Mouse (Mus musculus) liver, adult 2 months (tissue): Measurements from ENCODE around the gene Coro1c. TPM values are rescaled to one million over a fixed set of nuclear protein-coding genes. Genes with fewer than 3 reads are reported as not detected.

Source experiments
- DNase-seq: peaks from one replicate; pipeline ENCODE4 v3.0.0-alpha.2; 2011; ENCODE audit warnings: low read depth, low spot score; ENCODE audit errors: extremely low read depth
- H3K27ac ChIP-seq: fragments of 200-500 bp; replicated peaks from 2 replicates; pipeline ENCODE4 v1.5.1; 2012; ENCODE audit warnings: low read depth, mild to moderate bottlenecking, control low read depth, inconsistent platforms, low read length; ENCODE audit not compliant: insufficient read depth
- H3K27me3 ChIP-seq: fragments of 200-500 bp; 2 replicates; pipeline ENCODE4 v1.6.1; 2012; ENCODE audit warnings: mild to moderate bottlenecking, moderate library complexity, low read length, inconsistent platforms; ENCODE audit not compliant: control insufficient read depth, insufficient read depth
- H3K36me3 ChIP-seq: fragments of 200-500 bp; 2 replicates; pipeline ENCODE4 v1.6.1; 2012; ENCODE audit warnings: low read length, inconsistent platforms; ENCODE audit not compliant: control insufficient read depth, insufficient read depth
- H3K4me1 ChIP-seq: fragments of 200-500 bp; 2 replicates; pipeline ENCODE4 v1.6.1; 2011; ENCODE audit warnings: low read length; ENCODE audit not compliant: control insufficient read depth, insufficient read depth
- H3K4me3 ChIP-seq: fragments of 200-500 bp; 2 replicates; pipeline ENCODE4 v1.5.1; 2011; ENCODE audit warnings: low read depth, mild to moderate bottlenecking, control low read depth, low read length, moderate library complexity; ENCODE audit not compliant: insufficient read depth
- H3K79me2 ChIP-seq: fragments of 200-500 bp; 2 replicates; pipeline ENCODE4 v1.6.1; 2012; ENCODE audit warnings: inconsistent platforms, mild to moderate bottlenecking, low read length, moderate library complexity; ENCODE audit not compliant: control insufficient read depth, insufficient read depth
- H3K9ac ChIP-seq: fragments of 200-500 bp; 2 replicates; pipeline ENCODE4 v1.6.1; 2012; ENCODE audit warnings: low read depth, mild to moderate bottlenecking, control low read depth, inconsistent platforms, low read length
- CTCF ChIP-seq: fragments of 200-500 bp; IDR thresholded peaks from 2 replicates; pipeline ENCODE4 v1.5.1; 2011; ENCODE audit warnings: low read depth, low read length, control low read depth
- POLR2A ChIP-seq: fragments of 200-500 bp; IDR thresholded peaks from 2 replicates; pipeline ENCODE4 v1.6.1; 2011; ENCODE audit warnings: low read length, control low read depth; ENCODE audit not compliant: insufficient read depth; ENCODE audit errors: extremely low read depth
- WGBS: fragments of 180-500 bp; shearing (Covaris S2); methylation state at CpG from one replicate; pipeline ENCODE4 v1.1.7; 2018; 5-methylcytosine and 5-hydroxymethylcytosine counted together
- polyA plus RNA-seq: library from polyadenylated mRNA; depleted of rRNA; stranded (reverse); fragments of >200 nt; gene quantifications from 2 replicates; pipeline ENCODE4 v1.2.3, GENCODE M21; 2012
- total RNA-seq: library from RNA; depleted of rRNA; stranded (reverse); fragments of >200 nt; gene quantifications from 2 replicates; pipeline ENCODE4 v1.2.3, GENCODE M21; 2014

Coro1c gene
- total and polyA plus RNA-seq, 2 experiments = 11.8 to 13.6 TPM

GRCm38 (mm10) chr5:113921310-113922166 lies 13.0 kb upstream of the Coro1c start:
- Histone ChIP-seq H3K36me3 (no peaks in the 10 kb centered on the region), H3K27ac (peak overlapping the region; percentile 55), H3K4me3 (no peak overlapping the region), H3K9ac (no peak overlapping the region), H3K4me1 (peaks cover 2% of the 10 kb centered on the region; the same call in 1 of the 2 replicates), H3K27me3 (no peaks in the 10 kb centered on the region), H3K79me2 (no peaks in the 10 kb centered on the region)
- WGBS = 67% methylated on average over 6 of the region's 6 CpGs
- DNase-seq = peak; percentile 27
- no peak for TF ChIP-seq POLR2A
- TF ChIP-seq CTCF = no peak

- TF ChIP-seq POLR2A (no peak), CTCF (no peak)
- no peaks in the 10 kb centered on the region for H3K36me3 ChIP-seq
- no peaks in the 10 kb centered on the region for H3K79me2 ChIP-seq
- H3K27me3 ChIP-seq = no peaks in the 10 kb centered on the region
- H3K4me3 ChIP-seq = no peak overlapping the region
- WGBS = 69% methylated on average over 7 of the region's 7 CpGs
- H3K4me1 ChIP-seq = no peaks in the 10 kb centered on the region
- no peak overlapping the region for H3K9ac ChIP-seq
- H3K27ac ChIP-seq = peak overlapping the region; percentile 45
- no peak for DNase-seq
These were observed 10.5 kb upstream of the Coro1c start for GRCm38 (mm10) chr5:113919060-113919459.

- peak overlapping the region; percentile 70 for H3K27ac ChIP-seq
- H3K27me3 ChIP-seq = no peaks in the 10 kb centered on the region
- peak; percentile 44 for DNase-seq
- H3K79me2 ChIP-seq = no peaks in the 10 kb centered on the region
- TF ChIP-seq POLR2A (no peak), CTCF (no peak)
- H3K4me3 ChIP-seq = no peak overlapping the region
- H3K9ac ChIP-seq = peak overlapping the region; percentile 21; the same call in 1 of the 2 replicates
- H3K36me3 ChIP-seq = no peaks in the 10 kb centered on the region
- 50% methylated on average over 9 of the region's 9 CpGs for whole genome bisulfite sequencing
- no peaks in the 10 kb centered on the region for H3K4me1 ChIP-seq
These were observed 10.1 kb upstream of the Coro1c start for GRCm38 (mm10) chr5:113918654-113919053.

- Histone ChIP-seq H3K27me3 (no peaks in the 10 kb centered on the region), H3K4me1 (peaks cover 3% of the 10 kb centered on the region), H3K9ac (no peak overlapping the region), H3K79me2 (no peaks in the 10 kb centered on the region), H3K36me3 (no peaks in the 10 kb centered on the region), H3K27ac (no peak overlapping the region), H3K4me3 (no peak overlapping the region)
- TF ChIP-seq POLR2A = no peak
- no peak for TF ChIP-seq CTCF
- WGBS = 36% methylated on average over 6 of the region's 6 CpGs
- DNase-seq = peak; percentile 41
These were observed 2.1 kb upstream of the Coro1c start for GRCm38 (mm10) chr5:113910705-113911104.

GRCm38 (mm10) chr5:113910065-113910701 lies 1.6 kb upstream of the Coro1c start:
- no peak overlapping the region for H3K9ac ChIP-seq
- H3K36me3 ChIP-seq = no peaks in the 10 kb centered on the region
- WGBS = 11% methylated on average over 10 of the region's 10 CpGs
- no peak for DNase-seq
- no peak overlapping the region for H3K27ac ChIP-seq
- TF ChIP-seq POLR2A (no peak), CTCF (no peak)
- no peaks in the 10 kb centered on the region for H3K27me3 ChIP-seq
- H3K4me3 ChIP-seq = no peak overlapping the region
- H3K4me1 ChIP-seq = peaks cover 3% of the 10 kb centered on the region
- peaks cover 5% of the 10 kb centered on the region; the same call in 1 of the 2 replicates for H3K79me2 ChIP-seq
